Mouse (Mus musculus) forebrain, embryonic 13.5 days (tissue): ENCODE results near the gene Kcnb1. TPM values are rescaled to one million over a fixed set of nuclear protein-coding genes. Genes with fewer than 3 reads are reported as not detected.

Experiments
- ATAC-seq: fragments of 200-750 bp; cut with Nextera tagmentation; 2 replicates; pipeline ENCODE4 v1.8.0; 2017
- H3K27ac ChIP-seq: fragments of 300-500 bp; sonication (generic); 2 replicates; pipeline ENCODE4 v1.5.1; 2015; ENCODE audit warnings: inconsistent platforms, mild to moderate bottlenecking, moderate library complexity
- H3K27me3 ChIP-seq: fragments of 300-500 bp; sonication (generic); 2 replicates; pipeline ENCODE4 v1.6.1; 2015; ENCODE audit warnings: mild to moderate bottlenecking, inconsistent platforms
- H3K36me3 ChIP-seq: fragments of 300-500 bp; sonication (generic); 2 replicates; pipeline ENCODE4 v1.6.1; 2015; ENCODE audit warnings: mild to moderate bottlenecking, inconsistent platforms; ENCODE audit not compliant: poor library complexity, severe bottlenecking
- H3K4me1 ChIP-seq: fragments of 300-500 bp; sonication (generic); 2 replicates; pipeline ENCODE4 v1.6.1; 2015; ENCODE audit warnings: inconsistent platforms
- H3K4me2 ChIP-seq: fragments of 300-500 bp; sonication (generic); 2 replicates; pipeline ENCODE4 v1.6.1; 2015; ENCODE audit warnings: inconsistent platforms, mild to moderate bottlenecking, moderate library complexity
- H3K4me3 ChIP-seq: fragments of 300-500 bp; sonication (generic); 2 replicates; pipeline ENCODE4 v1.5.1; 2015; ENCODE audit warnings: mild to moderate bottlenecking, inconsistent platforms
- H3K9ac ChIP-seq: fragments of 300-500 bp; sonication (generic); 2 replicates; pipeline ENCODE4 v1.6.1; 2015; ENCODE audit warnings: mild to moderate bottlenecking, inconsistent platforms
- H3K9me3 ChIP-seq: fragments of 300-500 bp; sonication (generic); replicated peaks from 2 replicates; pipeline ENCODE4 v1.6.1; 2016; ENCODE audit warnings: inconsistent platforms
- WGBS: fragments of 180-500 bp; shearing (Covaris S2); methylation state at CpG from one replicate; pipeline ENCODE4 v1.1.7; 2015; 5-methylcytosine and 5-hydroxymethylcytosine counted together
- polyA plus RNA-seq: library from polyadenylated mRNA; unstranded; fragments of >200 nt; fragmentation: Nextera tagmentation; extraction: Ambion mirVana; gene quantifications from 2 replicates; pipeline ENCODE4 v1.2.1, GENCODE M21; 2015

The Kcnb1 gene
- polyA plus RNA-seq, 1 experiment from 2014 or later, result 1.3 TPM

GRCm38 (mm10) chr2:167060360-167060759 is 129.6 kb downstream of the Kcnb1 start:
- Histone ChIP-seq H3K4me2 (no peak overlapping the region), H3K36me3 (peaks cover 48% of the 10 kb centered on the region), H3K27ac (no peak overlapping the region), H3K4me3 (no peak overlapping the region), H3K4me1 (peaks cover 34% of the 10 kb centered on the region), H3K9me3 (no peaks in the 10 kb centered on the region), H3K27me3 (no peaks in the 10 kb centered on the region), H3K9ac (peak overlapping the region; percentile 52)
- WGBS, result 67% methylated on average over 3 of the region's 3 CpGs
- ATAC-seq, result no peak

DNA sequence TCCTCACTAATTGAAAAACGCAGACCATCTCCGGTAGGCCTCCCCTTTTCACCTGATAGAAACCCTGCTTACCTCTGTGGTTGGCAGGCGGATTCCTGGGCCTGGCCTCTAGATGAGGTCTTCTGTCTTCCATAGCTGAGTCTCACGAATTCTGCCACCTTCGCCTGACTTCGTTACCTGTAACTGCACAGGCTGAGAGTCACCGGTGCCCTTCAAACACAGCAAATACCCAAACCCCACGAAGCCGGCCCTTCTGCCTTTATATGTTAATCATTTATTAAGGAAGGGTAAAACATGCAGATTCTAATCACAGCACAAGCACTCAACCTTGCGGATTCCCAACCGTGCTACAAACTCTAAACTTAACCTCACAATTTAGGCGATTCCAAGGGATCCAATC is 130.0 kb downstream of the Kcnb1 start:
- peak overlapping the region; percentile 52; the same call in 1 of the 2 replicates for H3K9ac ChIP-seq
- WGBS, result 75% methylated on average over 12 of the region's 12 CpGs
- no peak overlapping the region for H3K4me2 ChIP-seq

GRCm38 (mm10) chr2:167059536-167059935 is 130.4 kb downstream of the Kcnb1 start:
- no peak overlapping the region for H3K27ac ChIP-seq
- H3K9me3 ChIP-seq, result no peaks in the 10 kb centered on the region
- 37% methylated on average over 8 of the region's 8 CpGs for WGBS
- H3K27me3 ChIP-seq, result no peaks in the 10 kb centered on the region
- ATAC-seq, result no peak
- H3K4me1 ChIP-seq, result peaks cover 26% of the 10 kb centered on the region
- H3K4me2 ChIP-seq, result no peak overlapping the region
- H3K36me3 ChIP-seq, result peaks cover 48% of the 10 kb centered on the region
- H3K9ac ChIP-seq, result peak overlapping the region; percentile 52; the same call in 1 of the 2 replicates
- no peak overlapping the region for H3K4me3 ChIP-seq

More for the DNA sequence above, 130.0 kb downstream of the Kcnb1 start:
- no peaks in the 10 kb centered on the region for H3K9me3 ChIP-seq
- peaks cover 30% of the 10 kb centered on the region for H3K4me1 ChIP-seq
- H3K36me3 ChIP-seq, result peaks cover 48% of the 10 kb centered on the region
- ATAC-seq, result no peak
- no peaks in the 10 kb centered on the region for H3K27me3 ChIP-seq
- no peak overlapping the region for H3K27ac ChIP-seq
- H3K4me3 ChIP-seq, result no peak overlapping the region

GRCm38 (mm10) chr2:167058814-167059387 is 131.1 kb downstream of the Kcnb1 start:
- no peak overlapping the region for H3K9ac ChIP-seq
- H3K9me3 ChIP-seq, result no peaks in the 10 kb centered on the region
- peaks cover 51% of the 10 kb centered on the region for H3K36me3 ChIP-seq
- H3K4me1 ChIP-seq, result peaks cover 25% of the 10 kb centered on the region
- H3K27me3 ChIP-seq, result no peaks in the 10 kb centered on the region
- 61% methylated on average over 3 of the region's 3 CpGs for WGBS
- ATAC-seq, result no peak
- H3K4me3 ChIP-seq, result no peak overlapping the region
- no peak overlapping the region for H3K27ac ChIP-seq
- no peak overlapping the region for H3K4me2 ChIP-seq

- ATAC-seq, result no peak
- no peaks in the 10 kb centered on the region for H3K9me3 ChIP-seq
- WGBS, result 76% methylated on average over 3 of the region's 3 CpGs
- peaks cover 31% of the 10 kb centered on the region for H3K4me1 ChIP-seq
- no peak overlapping the region for H3K4me3 ChIP-seq
- H3K36me3 ChIP-seq, result peaks cover 58% of the 10 kb centered on the region
- no peaks in the 10 kb centered on the region for H3K27me3 ChIP-seq
- no peak overlapping the region for H3K9ac ChIP-seq
- no peak overlapping the region for H3K27ac ChIP-seq
- no peak overlapping the region for H3K4me2 ChIP-seq
Measured at GRCm38 (mm10) chr2:167058201-167058600, 131.8 kb downstream of the Kcnb1 start.

- no peak overlapping the region for H3K4me3 ChIP-seq
- H3K27me3 ChIP-seq, result no peaks in the 10 kb centered on the region
- no peaks in the 10 kb centered on the region for H3K9me3 ChIP-seq
- peaks cover 33% of the 10 kb centered on the region for H3K4me1 ChIP-seq
- H3K27ac ChIP-seq, result no peak overlapping the region
- ATAC-seq, result no peak
- WGBS, result 88% methylated on average over 5 of the region's 5 CpGs
- H3K4me2 ChIP-seq, result no peak overlapping the region
- peaks cover 66% of the 10 kb centered on the region for H3K36me3 ChIP-seq
- H3K9ac ChIP-seq, result no peak overlapping the region
Measured at GRCm38 (mm10) chr2:167056942-167057323, 133.0 kb downstream of the Kcnb1 start.

DNA sequence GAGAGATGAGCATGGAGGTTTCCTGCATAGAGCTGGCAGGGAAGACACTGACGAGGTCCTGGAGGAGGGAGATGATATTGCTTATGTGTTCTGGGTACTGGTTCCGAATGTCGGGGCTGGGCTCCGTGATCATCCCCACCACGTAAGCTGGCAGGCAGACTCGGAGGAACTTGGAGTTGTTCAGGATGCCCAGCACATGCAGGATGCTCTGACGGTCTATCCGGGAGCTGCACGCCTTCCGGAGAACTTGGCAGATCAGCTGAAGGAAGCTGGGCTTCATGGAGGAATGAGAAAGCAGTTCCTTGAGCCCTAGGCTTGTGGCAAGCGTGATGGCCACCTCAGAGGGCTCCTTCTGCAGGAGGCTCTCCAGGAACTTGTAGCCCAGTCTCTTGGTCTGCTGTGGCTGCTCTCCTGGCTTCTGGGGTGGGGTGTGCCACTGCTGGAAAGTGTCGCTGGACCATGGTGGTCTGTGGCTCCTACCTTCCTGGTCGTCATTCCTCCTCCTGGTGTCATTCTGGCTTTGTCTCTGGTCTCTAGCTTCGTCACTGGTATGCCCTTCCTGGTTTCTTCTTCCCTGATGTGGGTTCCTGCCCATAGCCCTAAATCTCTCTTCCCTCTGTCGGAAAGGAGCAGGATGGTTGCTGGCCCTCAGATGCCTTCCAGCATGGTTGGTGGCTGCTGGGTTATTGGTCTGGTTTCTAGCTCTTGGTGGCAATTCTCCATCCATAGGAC is 133.6 kb downstream of the Kcnb1 start:
- no peak overlapping the region for H3K4me3 ChIP-seq
- 97% methylated on average over 15 of the region's 15 CpGs for WGBS
- peaks cover 72% of the 10 kb centered on the region for H3K36me3 ChIP-seq

DNA sequence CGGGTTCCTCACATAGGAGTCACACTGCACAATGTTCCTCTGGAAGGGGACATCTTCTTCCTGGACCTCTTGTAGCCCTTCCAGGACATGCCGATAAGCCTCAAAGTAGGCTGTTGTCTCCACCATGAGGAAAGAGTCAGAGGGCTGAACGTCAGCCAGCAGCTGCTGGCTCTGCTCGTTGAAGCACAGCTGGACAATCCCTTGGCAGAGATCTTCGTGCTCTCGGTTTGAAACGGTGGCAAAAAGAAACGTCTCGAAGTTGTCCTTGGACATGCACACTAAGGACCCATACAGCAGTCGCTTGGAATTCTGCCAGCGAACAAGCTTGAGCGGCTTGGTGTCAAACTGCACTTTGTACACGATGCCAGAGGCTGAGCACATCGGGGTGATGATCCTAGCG is 134.6 kb downstream of the Kcnb1 start:
- no peak for ATAC-seq
- Histone ChIP-seq H3K36me3 (peaks cover 75% of the 10 kb centered on the region), H3K4me1 (peaks cover 17% of the 10 kb centered on the region), H3K27ac (no peak overlapping the region), H3K9me3 (no peaks in the 10 kb centered on the region), H3K4me3 (no peak overlapping the region), H3K9ac (no peak overlapping the region), H3K27me3 (no peaks in the 10 kb centered on the region), H3K4me2 (no peak overlapping the region)
- WGBS, result 91% methylated on average over 15 of the region's 15 CpGs

More for the DNA sequence above, 133.6 kb downstream of the Kcnb1 start:
- no peak overlapping the region for H3K9ac ChIP-seq
- H3K4me1 ChIP-seq, result peaks cover 27% of the 10 kb centered on the region
- ATAC-seq, result no peak
- no peaks in the 10 kb centered on the region for H3K9me3 ChIP-seq
- H3K27ac ChIP-seq, result no peak overlapping the region
- H3K27me3 ChIP-seq, result no peaks in the 10 kb centered on the region
- H3K4me2 ChIP-seq, result no peak overlapping the region

- peak overlapping the region; percentile 16; the same call in 1 of the 2 replicates for H3K27ac ChIP-seq
- no peaks in the 10 kb centered on the region for H3K9me3 ChIP-seq
- no peak for ATAC-seq
- no peak overlapping the region for H3K4me3 ChIP-seq
- 58% methylated on average over 9 of the region's 9 CpGs for WGBS
- H3K36me3 ChIP-seq, result peaks cover 81% of the 10 kb centered on the region
- peaks cover 9% of the 10 kb centered on the region for H3K4me1 ChIP-seq
- H3K4me2 ChIP-seq, result no peak overlapping the region
- H3K9ac ChIP-seq, result peak overlapping the region; percentile 30
- H3K27me3 ChIP-seq, result no peaks in the 10 kb centered on the region
Measured at GRCm38 (mm10) chr2:167053127-167053844, 136.7 kb downstream of the Kcnb1 start.

- H3K4me3 ChIP-seq, result no peak overlapping the region
- H3K27ac ChIP-seq, result no peak overlapping the region
- H3K9me3 ChIP-seq, result no peaks in the 10 kb centered on the region
- no peak overlapping the region for H3K9ac ChIP-seq
- no peaks in the 10 kb centered on the region for H3K27me3 ChIP-seq
- WGBS, result 92% methylated on average over 8 of the region's 8 CpGs
- peaks cover 78% of the 10 kb centered on the region for H3K36me3 ChIP-seq
- H3K4me2 ChIP-seq, result no peak overlapping the region
- no peak for ATAC-seq
- H3K4me1 ChIP-seq, result peaks cover 9% of the 10 kb centered on the region
Measured at GRCm38 (mm10) chr2:167048698-167049358, 141.1 kb downstream of the Kcnb1 start.

- Histone ChIP-seq H3K27ac (no peak overlapping the region), H3K9me3 (no peaks in the 10 kb centered on the region), H3K36me3 (peaks cover 78% of the 10 kb centered on the region), H3K4me1 (peaks cover 3% of the 10 kb centered on the region), H3K4me2 (no peak overlapping the region), H3K4me3 (no peak overlapping the region), H3K27me3 (no peaks in the 10 kb centered on the region), H3K9ac (no peak overlapping the region)
- WGBS, result 93% methylated on average over 10 of the region's 10 CpGs
- no peak for ATAC-seq
Measured at GRCm38 (mm10) chr2:167048223-167048622, 141.7 kb downstream of the Kcnb1 start.
